Mouse (Mus musculus) heart, postnatal 0 days (tissue): Measurements from ENCODE around the gene Pde1c. TPM values are rescaled to one million over a fixed set of nuclear protein-coding genes. Genes with fewer than 3 reads are reported as not detected.

ENCODE experiments used
- ATAC-seq: fragments of 200-750 bp; cut with Nextera tagmentation; 2 replicates; pipeline ENCODE4 v1.8.0; 2017; ENCODE audit warnings: low read depth, moderate number of reproducible peaks, moderate library complexity; ENCODE audit not compliant: insufficient read depth
- DNase-seq: peaks from one replicate; pipeline ENCODE4 v3.0.0-alpha.2; 2016; ENCODE audit warnings: low spot score
- H3K27ac ChIP-seq: fragments of 300-500 bp; sonication (generic); 2 replicates; pipeline ENCODE4 v1.5.1; 2014; ENCODE audit warnings: low read depth, mild to moderate bottlenecking
- H3K27me3 ChIP-seq: fragments of 300-500 bp; sonication (generic); 2 replicates; pipeline ENCODE4 v1.6.1; 2014; ENCODE audit warnings: low read length, mixed read lengths; ENCODE audit not compliant: control insufficient read depth, insufficient read depth
- H3K36me3 ChIP-seq: fragments of 300-500 bp; sonication (generic); replicated peaks from 2 replicates; pipeline ENCODE4 v1.6.1; 2014; ENCODE audit warnings: low read length, mixed read lengths; ENCODE audit not compliant: control insufficient read depth, insufficient read depth
- H3K4me1 ChIP-seq: fragments of 300-500 bp; sonication (generic); 2 replicates; pipeline ENCODE4 v1.6.1; 2014; ENCODE audit warnings: antibody characterized with exemption; ENCODE audit not compliant: control insufficient read depth, insufficient read depth
- H3K4me2 ChIP-seq: fragments of 300-500 bp; sonication (generic); 2 replicates; pipeline ENCODE4 v1.6.1; 2014; ENCODE audit warnings: low read depth, mild to moderate bottlenecking, low read length, moderate library complexity
- H3K4me3 ChIP-seq: fragments of 300-500 bp; sonication (generic); 2 replicates; pipeline ENCODE4 v1.5.1; 2014; ENCODE audit warnings: low read depth, low read length
- H3K9ac ChIP-seq: fragments of 300-500 bp; sonication (generic); replicated peaks from 2 replicates; pipeline ENCODE4 v1.6.1; 2014; ENCODE audit warnings: low read depth, low read length, mixed read lengths
- H3K9me3 ChIP-seq: fragments of 300-500 bp; sonication (generic); replicated peaks from 2 replicates; pipeline ENCODE4 v1.6.1; 2016; ENCODE audit warnings: low read length; ENCODE audit not compliant: control insufficient read depth
- CTCF ChIP-seq: IDR thresholded peaks from 2 replicates; pipeline ENCODE4 v1.5.1; 2016; ENCODE audit warnings: antibody characterized with exemption, control low read depth, low read depth
- EP300 ChIP-seq: IDR thresholded peaks from 2 replicates; pipeline ENCODE4 v1.6.1; 2016; ENCODE audit warnings: antibody characterized with exemption, low read depth
- WGBS: fragments of 180-500 bp; shearing (Covaris S2); extraction: QIAGEN DNeasy Blood & Tissue Kit; methylation state at CpG from one replicate; pipeline ENCODE4 v1.1.7; 2014; 5-methylcytosine and 5-hydroxymethylcytosine counted together
- microRNA-seq: library from miRNA; unstranded; fragments of <30 nt; microRNA quantifications from one replicate; pipeline ENCODE4, GENCODE M21; 2016
- polyA plus RNA-seq: library from polyadenylated mRNA; unstranded; fragments of >200 nt; fragmentation: Nextera tagmentation; extraction: Ambion mirVana; gene quantifications from 2 replicates; pipeline ENCODE4 v1.2.1, GENCODE M21; 2015
- total RNA-seq: library from RNA; depleted of rRNA; stranded (reverse); fragments of >200 nt; gene quantifications from 2 replicates; pipeline ENCODE4 v1.2.3, GENCODE M21; 2014; ENCODE audit warnings: low replicate concordance; rRNA removed

Pde1c gene
- total and polyA plus RNA-seq, 2 experiments from 2014 or later, result 26.8 to 83.2 TPM

- no peaks in the 10 kb centered on the region for H3K27me3 ChIP-seq
- DNase-seq (peak; percentile 34), ATAC-seq (peak; percentile 41)
- TF ChIP-seq CTCF, result no peak
- no peak for TF ChIP-seq EP300
- no peak overlapping the region for H3K4me3 ChIP-seq
- no peak overlapping the region for H3K9ac ChIP-seq
- H3K4me2 ChIP-seq, result no peak overlapping the region
- H3K9me3 ChIP-seq, result no peaks in the 10 kb centered on the region
- H3K4me1 ChIP-seq, result no peaks in the 10 kb centered on the region
- no peak overlapping the region for H3K27ac ChIP-seq
- 48% methylated on average over 6 of the region's 6 CpGs for WGBS
- no peaks in the 10 kb centered on the region for H3K36me3 ChIP-seq
These were observed 541.6 kb downstream of the Pde1c start for GRCm38 (mm10) chr6:56027318-56027717.

DNA sequence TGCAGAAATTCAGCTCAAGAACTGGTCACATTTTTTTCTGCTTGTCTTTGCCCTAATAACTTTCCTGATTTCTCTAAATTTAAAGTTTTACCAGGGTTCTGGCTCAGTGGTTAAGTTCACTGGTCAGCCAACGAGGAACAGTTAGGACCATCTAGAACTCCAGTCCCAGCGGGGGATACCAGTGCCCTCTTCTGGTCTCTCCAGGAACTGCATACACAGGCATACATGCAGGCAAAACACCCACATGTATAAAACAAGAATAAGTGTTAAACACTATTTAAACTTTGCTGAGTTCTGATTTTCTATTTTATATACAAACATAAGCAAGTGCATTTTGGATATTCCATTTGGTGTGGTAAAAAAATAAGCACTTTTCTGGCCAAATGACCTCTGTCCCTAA, 543.4 kb downstream of the Pde1c start:
- 68% methylated on average over 2 of the region's 2 CpGs for WGBS

More for the DNA sequence above, 543.4 kb downstream of the Pde1c start:
- ATAC-seq (no peak), DNase-seq (no peak)
- H3K36me3 ChIP-seq, result no peaks in the 10 kb centered on the region
- H3K27me3 ChIP-seq, result no peaks in the 10 kb centered on the region
- no peak overlapping the region for H3K9ac ChIP-seq
- no peak overlapping the region for H3K27ac ChIP-seq
- no peak overlapping the region for H3K4me3 ChIP-seq
- H3K9me3 ChIP-seq, result no peaks in the 10 kb centered on the region
- no peak overlapping the region for H3K4me2 ChIP-seq
- no peaks in the 10 kb centered on the region for H3K4me1 ChIP-seq
- TF ChIP-seq EP300 (no peak), CTCF (peak; percentile 27)

Small RNA genes within 50 kb of the gene (microRNA-seq; reads per million reads assigned to microRNA genes)
- gene Gm44413, result not detected

Other genes starting within 250 kb of the Pde1c start
- gene Lsm5, start 135.6 kb upstream of the Pde1c start, total RNA-seq, result 2.5 and 47.4 TPM in 2 replicates
- 62.9 and 64.7 TPM in 2 replicates for gene Lsm5, start 135.6 kb upstream of the Pde1c start, polyA plus RNA-seq
- gene Avl9, start 145.8 kb upstream of the Pde1c start, total RNA-seq, result 5.3 and 9.1 TPM in 2 replicates
- 3.7 and 4.0 TPM in 2 replicates for gene Avl9, start 145.8 kb upstream of the Pde1c start, polyA plus RNA-seq
- gene Kbtbd2, start 228.7 kb upstream of the Pde1c start, total RNA-seq, result 37.2 and 41.5 TPM in 2 replicates
- 17.0 and 17.6 TPM in 2 replicates for gene Kbtbd2, start 228.7 kb upstream of the Pde1c start, polyA plus RNA-seq